In genomic region chr17:29237267-29237771, GRCm38 (mm10) we compare ENCODE assay signal across 9 mouse cellular contexts. TPM values are rescaled to one million over a fixed set of nuclear protein-coding genes. Genes with fewer than 3 reads are reported as not detected.
DNase-seq lines count a peak whose midpoint lies in the region; ATAC-seq and TF ChIP-seq lines count a peak whose summit lies in the region.
"Had no signal": no experiment of that assay in that cellular context is flagged by ENCODE, and none has a peak within 500 bp of the region (broad histone marks: within the 10 kb centered on the region; RNA-seq: fewer than 3 reads in every experiment).

No protein-coding gene starts in this region.

- no peaks in the 10 kb centered on the region for H3K9me3 ChIP-seq in embryonic facial prominence, embryonic 13.5 days
- H3K9me3 ChIP-seq in intestine, embryonic 15.5 days = no peaks in the 10 kb centered on the region
- H3K9me3 ChIP-seq in neural tube, embryonic 13.5 days = no peaks in the 10 kb centered on the region

- H3K27ac ChIP-seq in layer of hippocampus, adult 2 months = 0 out of 2 replicates have a peak overlapping the region, but pooled peaks have one; percentile 65
- H3K27ac ChIP-seq in embryonic facial prominence, embryonic 13.5 days = no peak overlapping the region
- H3K27ac ChIP-seq in intestine, embryonic 15.5 days = no peak overlapping the region
- H3K27ac ChIP-seq in neural tube, embryonic 13.5 days (replicated peaks) = no peak overlapping the region

- no peak for TF ChIP-seq CTCF in layer of hippocampus, adult 2 months (conservative IDR thresholded peaks at IDR 0.05)

- DNase-seq in layer of hippocampus, adult 2 months (ENCODE audit: low spot score in 2 of 2) = no peak
- no peak for DNase-seq in layer of hippocampus, adult 8-10 months (ENCODE audit: low spot score in 2 of 2)
- no peak for DNase-seq in MN1 (ENCODE audit: low spot score)
- no peak for DNase-seq in spleen, postnatal 10 days (ENCODE audit: low spot score in 2 of 2)
- no peak for DNase-seq in T-cell, adult 2 months (ENCODE audit: low spot score)

- WGBS in embryonic facial prominence, embryonic 13.5 days = under 1% methylated on average over 32 of the region's 32 CpGs
- under 1% methylated on average over 32 of the region's 32 CpGs for WGBS in intestine, embryonic 15.5 days
- 1% methylated on average over 30 of the region's 32 CpGs for WGBS in neural tube, embryonic 13.5 days

- peak overlapping the region; percentile 63 for H3K4me3 ChIP-seq in layer of hippocampus, adult 2 months
- H3K4me3 ChIP-seq in embryonic facial prominence, embryonic 13.5 days = peak overlapping the region; percentile 67
- peak overlapping the region; percentile 58 for H3K4me3 ChIP-seq in intestine, embryonic 15.5 days (replicated peaks)
- H3K4me3 ChIP-seq in neural tube, embryonic 13.5 days = peak overlapping the region; percentile 65
- H3K4me3 ChIP-seq: erythroblast, embryonic 14.5 days had no signal

- no peak for ATAC-seq in embryonic facial prominence, embryonic 13.5 days (ENCODE audit: insufficient number of reproducible peaks, insufficient read depth, low FRiP score, low TSS enrichment, low read depth)
- ATAC-seq in intestine, embryonic 15.5 days = 0 out of 2 replicates have a peak, but pooled peaks have one; percentile 10
- ATAC-seq in neural tube, embryonic 13.5 days (ENCODE audit: low read depth) = no peak

- H3K4me1 ChIP-seq in embryonic facial prominence, embryonic 13.5 days = peaks cover 41% of the 10 kb centered on the region
- H3K4me1 ChIP-seq in intestine, embryonic 15.5 days (replicated peaks) = peaks cover 28% of the 10 kb centered on the region
- H3K4me1 ChIP-seq in neural tube, embryonic 13.5 days (replicated peaks) = peaks cover 28% of the 10 kb centered on the region

- H3K36me3 ChIP-seq in embryonic facial prominence, embryonic 13.5 days = no peaks in the 10 kb centered on the region
- H3K36me3 ChIP-seq in intestine, embryonic 15.5 days = no peaks in the 10 kb centered on the region
- H3K36me3 ChIP-seq in neural tube, embryonic 13.5 days = no peaks in the 10 kb centered on the region

- H3K9ac ChIP-seq in embryonic facial prominence, embryonic 13.5 days = peak overlapping the region; percentile 75
- peak overlapping the region; percentile 48 for H3K9ac ChIP-seq in intestine, embryonic 15.5 days
- peak overlapping the region; percentile 80 for H3K9ac ChIP-seq in neural tube, embryonic 13.5 days

- peak overlapping the region; percentile 99 for H3K4me2 ChIP-seq in embryonic facial prominence, embryonic 13.5 days
- peak overlapping the region; percentile 92 for H3K4me2 ChIP-seq in intestine, embryonic 15.5 days (replicated peaks)
- H3K4me2 ChIP-seq in neural tube, embryonic 13.5 days = peak overlapping the region; percentile 99

- H3K27me3 ChIP-seq in embryonic facial prominence, embryonic 13.5 days = peaks cover 50% of the 10 kb centered on the region
- H3K27me3 ChIP-seq in intestine, embryonic 15.5 days (replicated peaks) = peaks cover 25% of the 10 kb centered on the region
- H3K27me3 ChIP-seq in neural tube, embryonic 13.5 days = peaks cover 37% of the 10 kb centered on the region

RNA-seq across cellular contexts. Expression of gene Cpne5, which starts 0.6 kb away (rescaled TPM):
- total RNA-seq in layer of hippocampus, adult 2 months (2021) = 10 to 100 TPM; 34.0 to 36.3 TPM
- 10 to 100 TPM; 26.5 to 35.8 (median 29.7) TPM for total RNA-seq in layer of hippocampus, adult 8-10 months (2022)
- 28.1 and 36.0 TPM in 2 replicates for polyA plus RNA-seq in embryonic facial prominence, embryonic 13.5 days (2015; fragmentation: Nextera tagmentation; extraction: Ambion mirVana)
- 7.5 and 8.3 TPM in 2 replicates for polyA plus RNA-seq in intestine, embryonic 15.5 days (2015; fragmentation: Nextera tagmentation; extraction: Ambion mirVana)
- 21.6 and 23.4 TPM in 2 replicates for polyA plus RNA-seq in neural tube, embryonic 13.5 days (2015; fragmentation: Nextera tagmentation; extraction: Ambion mirVana)

RNA-seq across cellular contexts. Expression of gene Ppil1, which starts 26.7 kb away (rescaled TPM):
- 10 to 100 TPM; 14.8 to 16.2 TPM for total RNA-seq in layer of hippocampus, adult 2 months (2021)
- total RNA-seq in layer of hippocampus, adult 8-10 months (2022) = 10 to 100 TPM; 16.1 to 18.5 (median 16.4) TPM
- 149 and 162 TPM in 2 replicates for polyA plus RNA-seq in embryonic facial prominence, embryonic 13.5 days (2015; fragmentation: Nextera tagmentation; extraction: Ambion mirVana)
- 154 and 157 TPM in 2 replicates for polyA plus RNA-seq in intestine, embryonic 15.5 days (2015; fragmentation: Nextera tagmentation; extraction: Ambion mirVana)
- polyA plus RNA-seq in neural tube, embryonic 13.5 days (2015; fragmentation: Nextera tagmentation; extraction: Ambion mirVana) = 100 and 110 TPM in 2 replicates

RNA-seq across cellular contexts. Expression of gene BC004004, which starts 31.3 kb away (rescaled TPM):
- 10 to 100 TPM; 78.9 to 81.5 TPM for total RNA-seq in layer of hippocampus, adult 2 months (2021)
- total RNA-seq in layer of hippocampus, adult 8-10 months (2022) = 100 to 1,000 TPM in 1 of 4 experiments, 10 to 100 TPM in 3; 85.3 to 108 (median 90.5) TPM
- polyA plus RNA-seq in embryonic facial prominence, embryonic 13.5 days (2015; fragmentation: Nextera tagmentation; extraction: Ambion mirVana) = 66.7 and 71.3 TPM in 2 replicates
- 78.3 and 83.5 TPM in 2 replicates for polyA plus RNA-seq in intestine, embryonic 15.5 days (2015; fragmentation: Nextera tagmentation; extraction: Ambion mirVana)
- 98.2 and 125 TPM in 2 replicates for polyA plus RNA-seq in neural tube, embryonic 13.5 days (2015; fragmentation: Nextera tagmentation; extraction: Ambion mirVana)
